Mouse (Mus musculus) kidney, postnatal 0 days (tissue): ENCODE data around the gene Eomes. TPM values are rescaled to one million over a fixed set of nuclear protein-coding genes. Genes with fewer than 3 reads are reported as not detected.

Source experiments
- ATAC-seq: fragments of 200-750 bp; cut with Nextera tagmentation; replicated peaks from 2 replicates; pipeline ENCODE4 v1.8.0; 2017; ENCODE audit warnings: low read depth, moderate number of reproducible peaks, moderate TSS enrichment, moderate library complexity; ENCODE audit not compliant: low FRiP score
- DNase-seq: peaks from one replicate; pipeline ENCODE4 v3.0.0-alpha.2; 2016; ENCODE audit warnings: low spot score
- H3K27ac ChIP-seq: fragments of 300-500 bp; sonication (generic); 2 replicates; pipeline ENCODE4 v1.5.1; 2014; ENCODE audit warnings: mild to moderate bottlenecking
- H3K27me3 ChIP-seq: fragments of 300-500 bp; sonication (generic); 2 replicates; pipeline ENCODE4 v1.6.1; 2014; ENCODE audit warnings: low read length, mixed read lengths; ENCODE audit not compliant: insufficient read depth
- H3K36me3 ChIP-seq: fragments of 300-500 bp; sonication (generic); 2 replicates; pipeline ENCODE4 v1.6.1; 2014; ENCODE audit warnings: low read length, mixed read lengths; ENCODE audit not compliant: insufficient read depth
- H3K4me1 ChIP-seq: fragments of 300-500 bp; sonication (generic); replicated peaks from 2 replicates; pipeline ENCODE4 v1.6.1; 2014; ENCODE audit warnings: antibody characterized with exemption, low read length, mixed read lengths; ENCODE audit not compliant: insufficient read depth
- H3K4me2 ChIP-seq: fragments of 300-500 bp; sonication (generic); 2 replicates; pipeline ENCODE4 v1.6.1; 2014; ENCODE audit warnings: mild to moderate bottlenecking, low read length, moderate library complexity, mixed read lengths
- H3K4me3 ChIP-seq: fragments of 300-500 bp; sonication (generic); replicated peaks from 2 replicates; pipeline ENCODE4 v1.5.1; 2014; ENCODE audit warnings: low read depth, low read length
- H3K9ac ChIP-seq: fragments of 300-500 bp; sonication (generic); 2 replicates; pipeline ENCODE4 v1.6.1; 2014; ENCODE audit warnings: low read depth, low read length
- H3K9me3 ChIP-seq: fragments of 300-500 bp; sonication (generic); replicated peaks from 2 replicates; pipeline ENCODE4 v1.6.1; 2016; ENCODE audit warnings: low read length, inconsistent platforms, mixed read lengths
- CTCF ChIP-seq: IDR thresholded peaks from 2 replicates; pipeline ENCODE4 v1.5.1; 2016; ENCODE audit warnings: antibody characterized with exemption, low read depth, mild to moderate bottlenecking, moderate library complexity
- WGBS: fragments of 180-500 bp; shearing (Covaris S2); extraction: QIAGEN DNeasy Blood & Tissue Kit; methylation state at CpG from one replicate; pipeline ENCODE4 v1.1.7; 2014; 5-methylcytosine and 5-hydroxymethylcytosine counted together
- polyA plus RNA-seq: library from polyadenylated mRNA; unstranded; fragments of >200 nt; fragmentation: Nextera tagmentation; extraction: Ambion mirVana; gene quantifications from 2 replicates; pipeline ENCODE4 v1.2.1, GENCODE M21; 2015

Eomes gene
- polyA plus RNA-seq, 1 experiment from 2014 or later = not detected

GRCm38 (mm10) chr9:118530679-118531078 lies 52.7 kb downstream of the Eomes start:
- H3K27ac ChIP-seq = no peak overlapping the region
- no peak for ATAC-seq
- WGBS = 60% methylated on average over 6 of the region's 6 CpGs
- no peak overlapping the region for H3K4me2 ChIP-seq
- DNase-seq = no peak
- no peaks in the 10 kb centered on the region for H3K4me1 ChIP-seq
- H3K36me3 ChIP-seq = peaks cover 75% of the 10 kb centered on the region
- no peak overlapping the region for H3K4me3 ChIP-seq
- H3K9me3 ChIP-seq = no peaks in the 10 kb centered on the region
- no peak overlapping the region for H3K9ac ChIP-seq
- no peak for TF ChIP-seq CTCF
- H3K27me3 ChIP-seq = no peaks in the 10 kb centered on the region

GRCm38 (mm10) chr9:118532516-118533205 lies 54.6 kb downstream of the Eomes start:
- no peak for DNase-seq
- Histone ChIP-seq H3K4me3 (no peak overlapping the region), H3K27ac (no peak overlapping the region), H3K9me3 (no peaks in the 10 kb centered on the region), H3K4me2 (no peak overlapping the region), H3K27me3 (no peaks in the 10 kb centered on the region), H3K9ac (no peak overlapping the region), H3K36me3 (peaks cover 75% of the 10 kb centered on the region), H3K4me1 (no peaks in the 10 kb centered on the region)
- WGBS = 81% methylated on average over 7 of the region's 7 CpGs
- ATAC-seq = no peak
- no peak for TF ChIP-seq CTCF

Other genes with a start within 250 kb of the Eomes start
- gene Golga4, start 28.1 kb downstream of the Eomes start, polyA plus RNA-seq = 38.9 and 46.5 TPM in 2 replicates
- gene Itga9, start 128.5 kb downstream of the Eomes start, polyA plus RNA-seq = 21.4 and 23.2 TPM in 2 replicates